Mouse (Mus musculus): Measurements from ENCODE around the gene Olfr65.

DNA sequence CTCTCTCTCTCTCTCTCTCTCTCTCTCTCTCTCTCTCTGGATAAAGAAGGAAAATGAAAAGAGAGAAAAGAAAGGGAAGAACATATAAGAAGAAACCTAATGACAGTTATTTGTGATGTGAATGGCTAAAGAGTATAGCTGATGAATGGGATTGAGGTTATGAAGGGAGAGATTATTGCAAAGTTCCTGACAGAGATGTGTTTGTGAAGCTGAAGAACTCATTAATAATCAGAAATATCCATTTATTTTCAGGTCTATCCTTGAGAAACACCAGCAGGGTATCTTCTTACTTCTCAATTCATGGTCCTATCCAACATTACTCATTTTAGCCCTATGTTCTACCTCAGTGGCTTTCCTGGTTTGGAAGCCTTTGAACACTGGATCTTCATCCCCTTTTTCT, 25.2 kb downstream of the Olfr65 start, which contains the start of gene Olfr631:
- TF ChIP-seq CTCF (IDR thresholded peaks at IDR 0.05): no peak
- no peak for TF ChIP-seq EP300 (IDR thresholded peaks at IDR 0.05)

Data from lung, postnatal 0 days (tissue).